Mouse (Mus musculus) megakaryocyte, embryonic 14.5 days (primary cell): Measurements from ENCODE around the gene Rpl27a. TPM values are rescaled to one million over a fixed set of nuclear protein-coding genes. Genes with fewer than 3 reads are reported as not detected.

Source experiments
- H3K27me3 ChIP-seq: replicated peaks from 2 replicates; pipeline ENCODE3; 2012; ENCODE audit warnings: inconsistent platforms
- H3K36me3 ChIP-seq: replicated peaks from 2 replicates; pipeline ENCODE3; 2012; ENCODE audit warnings: low read length, inconsistent platforms, mixed read lengths
- H3K4me1 ChIP-seq: 2 replicates; pipeline ENCODE4 v1.6.1; 2012; ENCODE audit warnings: inconsistent platforms
- H3K4me3 ChIP-seq: replicated peaks from 2 replicates; pipeline ENCODE3; 2012; ENCODE audit warnings: moderate library complexity, mild to moderate bottlenecking, inconsistent platforms
- H3K9me3 ChIP-seq: 2 replicates; pipeline ENCODE4 v1.6.1; 2012; ENCODE audit warnings: inconsistent platforms
- FLI1 ChIP-seq: IDR thresholded peaks from 2 replicates; pipeline ENCODE4 v1.6.1; 2012; ENCODE audit warnings: low read length, inconsistent platforms, mixed read lengths
- GATA1 ChIP-seq: IDR thresholded peaks from 3 replicates; pipeline ENCODE4 v1.6.1; 2012; ENCODE audit warnings: mixed read lengths, low read length, inconsistent platforms, borderline replicate concordance
- polyA plus RNA-seq: library from polyadenylated mRNA; stranded (reverse); fragments of >175 nt; gene quantifications from 2 replicates; pipeline ENCODE4 v1.2.3, GENCODE M21; 2012; ENCODE audit warnings: low replicate concordance; ENCODE audit not compliant: insufficient read depth

Rpl27a gene
- polyA plus RNA-seq, 1 experiment: 9,018 TPM

- no peak overlapping the region for H3K4me3 ChIP-seq
- H3K36me3 ChIP-seq: peaks cover 15% of the 10 kb centered on the region
- peaks cover 24% of the 10 kb centered on the region for H3K4me1 ChIP-seq
- H3K27me3 ChIP-seq: peaks cover 1% of the 10 kb centered on the region
- TF ChIP-seq GATA1 (no peak), FLI1 (no peak)
- peaks cover 13% of the 10 kb centered on the region for H3K9me3 ChIP-seq
Observed at GRCm38 (mm10) chr7:109561466-109562153, 42.7 kb downstream of the Rpl27a start.

GRCm38 (mm10) chr7:109562154-109562599 is 43.2 kb downstream of the Rpl27a start:
- H3K27me3 ChIP-seq: peaks cover 1% of the 10 kb centered on the region
- TF ChIP-seq FLI1 (no peak), GATA1 (no peak)
- peaks cover 13% of the 10 kb centered on the region for H3K9me3 ChIP-seq
- H3K36me3 ChIP-seq: peaks cover 9% of the 10 kb centered on the region
- no peak overlapping the region for H3K4me3 ChIP-seq
- peaks cover 26% of the 10 kb centered on the region for H3K4me1 ChIP-seq

- Histone ChIP-seq H3K36me3 (peaks cover 9% of the 10 kb centered on the region), H3K9me3 (peaks cover 13% of the 10 kb centered on the region), H3K4me1 (peaks cover 28% of the 10 kb centered on the region), H3K4me3 (no peak overlapping the region), H3K27me3 (peaks cover 2% of the 10 kb centered on the region)
- TF ChIP-seq FLI1: no peak
- no peak for TF ChIP-seq GATA1
Observed at GRCm38 (mm10) chr7:109562676-109563075, 43.7 kb downstream of the Rpl27a start.

- H3K9me3 ChIP-seq: peaks cover 13% of the 10 kb centered on the region
Observed at GRCm38 (mm10) chr7:109563775-109564362, 44.9 kb downstream of the Rpl27a start.

GRCm38 (mm10) chr7:109566327-109566726 is 47.4 kb downstream of the Rpl27a start:
- Histone ChIP-seq H3K27me3 (peaks cover 6% of the 10 kb centered on the region), H3K4me3 (no peak overlapping the region), H3K9me3 (peaks cover 13% of the 10 kb centered on the region), H3K4me1 (peaks cover 54% of the 10 kb centered on the region), H3K36me3 (peaks cover 12% of the 10 kb centered on the region)
- TF ChIP-seq FLI1 (no peak), GATA1 (no peak)

More at GRCm38 (mm10) chr7:109563775-109564362, 44.9 kb downstream of the Rpl27a start:
- peaks cover 33% of the 10 kb centered on the region for H3K4me1 ChIP-seq
- H3K36me3 ChIP-seq: peaks cover 12% of the 10 kb centered on the region
- TF ChIP-seq GATA1 (no peak), FLI1 (no peak)
- no peak overlapping the region for H3K4me3 ChIP-seq
- H3K27me3 ChIP-seq: peaks cover 5% of the 10 kb centered on the region

GRCm38 (mm10) chr7:109566841-109567768 is 48.2 kb downstream of the Rpl27a start:
- Histone ChIP-seq H3K36me3 (peaks cover 12% of the 10 kb centered on the region), H3K4me1 (peaks cover 51% of the 10 kb centered on the region), H3K27me3 (peaks cover 6% of the 10 kb centered on the region), H3K4me3 (no peak overlapping the region), H3K9me3 (peaks cover 13% of the 10 kb centered on the region)
- TF ChIP-seq GATA1: no peak
- no peak for TF ChIP-seq FLI1

GRCm38 (mm10) chr7:109568391-109568892 is 49.5 kb downstream of the Rpl27a start:
- Histone ChIP-seq H3K4me3 (no peak overlapping the region), H3K27me3 (peaks cover 7% of the 10 kb centered on the region), H3K36me3 (peaks cover 12% of the 10 kb centered on the region), H3K4me1 (peaks cover 40% of the 10 kb centered on the region), H3K9me3 (peaks cover 13% of the 10 kb centered on the region)
- TF ChIP-seq GATA1 (no peak), FLI1 (no peak)

Other genes with a start within 250 kb of the Rpl27a start
- gene Stk33, start 80.1 kb upstream of the Rpl27a start, polyA plus RNA-seq: not detected in 2 replicates
- gene Trim66, start 11.0 kb upstream of the Rpl27a start, polyA plus RNA-seq: not detected in 2 replicates
- gene St5, start 184.5 kb downstream of the Rpl27a start, polyA plus RNA-seq: 1.1 and 2.0 TPM in 2 replicates
- gene Akip1, start 184.5 kb downstream of the Rpl27a start, polyA plus RNA-seq: 4.2 and 38.3 TPM in 2 replicates
- gene BC051019, start 204.7 kb downstream of the Rpl27a start, polyA plus RNA-seq: 3.4 TPM in 1 of 2 replicates, not detected in the other
- gene Ascl3, start 212.6 kb downstream of the Rpl27a start, polyA plus RNA-seq: 1.1 TPM in 1 of 2 replicates, not detected in the other
- 2.3 and 12.5 TPM in 2 replicates for gene Tmem9b, start 233.7 kb downstream of the Rpl27a start, polyA plus RNA-seq